Mouse (Mus musculus): ENCODE data around the gene Hoxa3. TPM values are rescaled to one million over a fixed set of nuclear protein-coding genes. Genes with fewer than 3 reads are reported as not detected.

Hoxa3 gene
- polyA plus RNA-seq, 1 experiment from 2014 or later = 13.9 TPM

DNA sequence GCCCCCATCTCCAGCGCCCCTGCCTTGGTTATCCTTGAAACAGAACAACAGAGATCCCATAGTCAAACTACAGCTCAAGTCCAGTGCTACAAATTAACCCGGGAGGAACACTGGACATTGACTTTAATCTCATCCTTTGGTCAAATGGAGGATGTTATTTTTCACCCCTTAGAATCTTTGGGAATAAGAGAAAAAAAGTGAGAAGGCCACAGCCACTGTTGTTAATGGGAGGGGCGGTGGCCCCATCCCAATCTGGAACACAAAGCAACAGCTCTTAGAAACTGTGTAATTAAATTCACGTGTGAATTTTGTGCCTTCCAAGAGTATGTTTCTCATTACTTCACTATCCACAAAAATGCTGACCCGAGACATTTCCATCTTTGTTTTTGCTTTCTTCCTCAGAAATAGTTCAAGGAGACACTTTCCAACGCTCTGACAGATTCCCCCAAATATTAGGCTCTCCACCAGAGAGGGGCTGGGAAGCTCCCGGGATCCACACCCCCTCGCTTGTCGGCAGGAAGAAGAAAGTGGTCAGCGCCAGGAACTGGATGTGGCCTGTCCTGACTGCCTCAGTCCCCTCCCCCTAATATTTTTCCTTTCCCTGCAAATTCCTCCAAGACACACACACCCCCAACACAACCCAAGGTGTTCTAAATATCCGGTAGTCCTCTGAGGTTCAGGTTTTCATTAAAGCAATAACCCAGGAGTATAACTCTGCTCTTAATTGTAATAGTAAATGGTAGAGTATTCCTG, 14.5 kb upstream of the Hoxa3 start:
- ATAC-seq (ENCODE audit: low read depth) = no peak
- peak overlapping the region; percentile 100 for H3K9ac ChIP-seq
- no peaks in the 10 kb centered on the region for H3K36me3 ChIP-seq
- 4% methylated on average over 11 of the region's 11 CpGs for WGBS
- H3K9me3 ChIP-seq = no peaks in the 10 kb centered on the region
- H3K27ac ChIP-seq (replicated peaks) = peak overlapping the region; percentile 100
- H3K27me3 ChIP-seq = 0 out of 2 replicates have a peak, but pooled peaks cover 2% of the 10 kb centered on the region
- H3K4me2 ChIP-seq = peak overlapping the region; percentile 97
- peak overlapping the region; percentile 96 for H3K4me3 ChIP-seq
- peaks cover 22% of the 10 kb centered on the region for H3K4me1 ChIP-seq (replicated peaks)

DNA sequence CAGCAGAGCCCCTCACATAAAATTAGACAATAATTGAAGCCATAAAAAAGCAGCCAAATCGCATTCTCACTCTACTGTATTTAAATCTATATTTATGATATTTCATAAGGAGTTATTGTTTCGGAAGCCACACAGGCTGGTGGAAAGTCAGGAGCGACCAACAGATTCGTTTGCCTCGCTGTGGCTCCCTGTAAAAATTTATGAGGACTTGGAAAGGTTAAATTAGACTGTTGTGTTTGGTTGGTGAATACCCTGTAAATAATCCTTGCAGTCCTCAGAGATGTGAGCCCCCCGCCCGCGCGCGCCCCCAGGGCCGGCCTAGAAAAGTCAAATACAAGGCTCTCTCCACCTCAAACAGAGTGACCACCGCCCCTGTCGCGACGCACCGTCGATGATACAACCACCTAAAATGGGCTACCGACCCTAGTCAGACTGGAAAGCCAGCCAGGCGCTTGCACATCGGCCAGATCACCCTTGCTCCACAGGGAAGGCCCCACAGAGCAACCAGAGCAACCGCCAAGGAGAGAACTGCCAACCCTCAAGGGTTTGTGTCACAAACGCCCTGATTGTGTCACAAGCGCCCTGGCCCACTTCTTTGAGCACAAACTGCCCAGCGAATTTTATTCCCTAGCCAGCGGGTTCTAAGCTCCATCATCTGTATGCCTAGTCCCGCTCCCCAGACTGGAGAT, 13.6 kb upstream of the Hoxa3 start:
- 4% methylated on average over 26 of the region's 26 CpGs for WGBS
- H3K4me1 ChIP-seq (replicated peaks) = peaks cover 30% of the 10 kb centered on the region
- H3K9ac ChIP-seq = peak overlapping the region; percentile 100
- peak overlapping the region; percentile 100 for H3K27ac ChIP-seq (replicated peaks)
- H3K27me3 ChIP-seq = no peaks in the 10 kb centered on the region
- peak overlapping the region; percentile 96 for H3K4me3 ChIP-seq
- no peaks in the 10 kb centered on the region for H3K36me3 ChIP-seq
- peak overlapping the region; percentile 97 for H3K4me2 ChIP-seq
- no peaks in the 10 kb centered on the region for H3K9me3 ChIP-seq
- peak; percentile 15; the same call in 1 of the 2 replicates for ATAC-seq (ENCODE audit: low read depth)

DNA sequence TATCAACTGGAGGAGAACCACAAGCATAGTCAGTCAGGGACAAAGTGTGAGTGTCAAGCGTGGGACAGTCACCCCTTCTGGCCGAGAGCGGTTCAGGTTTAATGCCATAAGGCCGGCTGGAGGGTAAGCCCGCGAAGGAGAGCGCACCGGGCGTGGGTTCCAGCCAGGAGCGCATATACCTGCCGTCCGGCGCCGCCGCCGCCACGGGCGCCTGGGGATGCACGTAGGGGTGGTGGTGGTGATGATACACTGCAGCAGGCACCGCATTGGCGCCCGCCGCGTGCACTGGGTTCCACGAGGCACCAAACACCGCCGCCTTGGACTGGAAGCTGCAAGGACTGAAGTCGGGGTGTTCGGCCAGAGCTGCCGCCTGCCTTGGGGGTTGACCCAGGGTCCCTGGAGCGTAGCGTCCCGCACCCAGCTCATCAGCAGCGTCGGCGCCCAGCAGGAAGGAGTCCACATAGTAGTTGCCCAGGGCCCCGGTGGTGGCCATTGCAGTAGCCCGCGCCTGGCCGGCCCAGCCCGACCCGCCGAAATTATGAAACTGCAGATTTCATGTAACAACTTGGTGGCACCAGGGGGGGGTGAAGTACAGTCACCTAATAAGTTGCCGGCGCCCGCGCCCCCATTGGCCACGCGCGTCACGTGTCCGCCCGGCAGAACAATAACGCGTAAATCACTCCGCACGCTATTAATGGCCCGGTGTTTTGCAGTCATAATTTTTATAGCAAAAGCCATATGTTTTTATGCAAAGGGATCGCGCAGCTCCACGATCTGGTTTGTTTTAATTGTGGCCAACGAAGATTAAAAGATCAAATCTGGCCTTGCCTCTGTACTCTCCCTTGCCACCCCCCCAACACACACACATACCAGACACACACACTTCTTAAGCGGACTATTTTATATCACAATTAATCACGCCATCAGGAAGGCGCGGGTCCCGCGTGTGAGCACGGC, 12.8 kb upstream of the Hoxa3 start:
- no peaks in the 10 kb centered on the region for H3K9me3 ChIP-seq
- ATAC-seq (ENCODE audit: low read depth) = peak; percentile 57
- H3K4me1 ChIP-seq (replicated peaks) = peaks cover 35% of the 10 kb centered on the region
- H3K9ac ChIP-seq = peak overlapping the region; percentile 100
- WGBS = under 1% methylated on average over 69 of the region's 69 CpGs
- peak overlapping the region; percentile 97 for H3K4me2 ChIP-seq
- H3K27ac ChIP-seq (replicated peaks) = peak overlapping the region; percentile 100
- no peaks in the 10 kb centered on the region for H3K36me3 ChIP-seq
- H3K4me3 ChIP-seq = peak overlapping the region; percentile 96
- H3K27me3 ChIP-seq = no peaks in the 10 kb centered on the region

DNA sequence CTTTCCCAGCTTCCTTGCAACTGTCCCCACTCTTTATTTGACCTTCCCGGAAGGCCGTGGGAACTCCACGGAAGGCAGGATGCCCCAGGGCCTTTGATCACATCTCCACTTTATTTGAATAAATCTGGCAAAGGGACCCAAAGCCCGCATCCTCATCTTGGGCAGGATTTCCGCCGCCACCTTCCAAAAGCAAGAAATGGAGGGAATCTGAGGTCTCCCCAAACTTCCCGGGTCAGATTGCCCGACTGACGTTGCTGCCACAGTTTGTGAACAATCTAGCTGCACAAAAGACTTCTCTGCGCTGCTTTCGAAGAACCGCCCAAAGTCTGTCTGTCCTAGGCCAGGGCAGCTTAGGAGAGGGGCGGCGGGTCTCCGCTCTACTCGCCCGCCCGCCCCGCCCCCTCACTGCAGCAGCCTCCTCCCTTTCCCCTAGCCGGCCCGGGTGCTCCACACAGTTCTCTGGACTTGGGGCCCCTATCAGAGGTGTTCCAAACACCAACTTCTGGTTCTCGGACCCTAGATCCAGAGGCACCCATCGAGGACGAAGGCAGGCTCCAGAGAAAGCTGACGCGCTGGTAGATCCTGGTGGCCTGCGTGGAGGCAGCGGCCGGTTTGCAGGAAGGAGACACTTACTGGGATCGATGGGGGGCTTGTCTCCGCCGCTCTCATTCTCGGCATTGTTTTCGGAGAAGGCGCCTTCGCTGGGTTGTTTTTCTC, 11.9 kb upstream of the Hoxa3 start:
- Histone ChIP-seq H3K27me3 (no peaks in the 10 kb centered on the region), H3K4me1 (replicated peaks) (peaks cover 42% of the 10 kb centered on the region), H3K9me3 (no peaks in the 10 kb centered on the region), H3K36me3 (no peaks in the 10 kb centered on the region), H3K27ac (replicated peaks) (peak overlapping the region; percentile 100), H3K9ac (peak overlapping the region; percentile 100), H3K4me2 (peak overlapping the region; percentile 97), H3K4me3 (peak overlapping the region; percentile 96)
- WGBS = under 1% methylated on average over 36 of the region's 36 CpGs
- ATAC-seq (ENCODE audit: low read depth) = no peak

DNA sequence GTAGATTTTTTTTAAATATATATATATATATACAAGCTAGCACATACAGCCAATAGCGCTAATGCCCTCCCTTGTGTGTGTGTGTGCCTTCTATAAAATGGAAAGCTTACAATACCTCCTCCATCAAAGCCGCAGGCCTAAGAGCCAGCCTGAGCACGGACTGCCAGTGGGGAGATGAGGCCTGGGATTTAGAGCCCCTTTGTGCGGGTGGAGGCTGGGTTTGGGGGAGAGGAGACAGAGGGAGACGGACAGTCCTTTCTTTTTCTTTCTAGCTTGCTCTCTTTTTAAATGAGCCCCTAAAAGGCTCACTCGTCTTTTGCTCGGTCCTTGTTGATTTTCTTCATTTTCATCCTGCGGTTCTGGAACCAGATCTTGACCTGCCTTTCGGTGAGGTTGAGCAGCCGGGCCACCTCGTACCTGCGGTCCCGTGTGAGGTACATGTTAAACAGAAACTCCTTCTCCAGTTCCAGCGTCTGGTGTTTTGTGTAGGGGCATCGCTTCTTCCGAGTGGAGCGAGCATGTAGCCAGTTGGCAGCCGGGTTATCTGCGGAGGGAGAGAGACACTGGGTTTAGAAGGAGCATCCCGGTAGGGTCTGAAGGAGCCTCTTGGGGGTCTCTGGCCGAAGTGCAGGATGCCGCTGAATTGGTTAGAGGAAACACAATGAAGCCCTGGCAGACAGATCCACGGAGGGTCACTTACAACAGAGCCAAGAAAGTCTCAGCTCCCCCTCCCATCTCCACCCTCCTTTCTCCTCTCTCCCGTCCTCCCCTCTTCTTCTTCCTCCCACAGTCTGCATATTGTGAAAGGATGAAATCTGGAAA, 11.0 kb upstream of the Hoxa3 start:
- H3K9ac ChIP-seq = peak overlapping the region; percentile 100
- no peaks in the 10 kb centered on the region for H3K27me3 ChIP-seq
- peaks cover 51% of the 10 kb centered on the region for H3K4me1 ChIP-seq (replicated peaks)
- peak overlapping the region; percentile 96 for H3K4me3 ChIP-seq
- no peak for ATAC-seq (ENCODE audit: low read depth)
- peak overlapping the region; percentile 97 for H3K4me2 ChIP-seq
- no peaks in the 10 kb centered on the region for H3K9me3 ChIP-seq
- H3K36me3 ChIP-seq = no peaks in the 10 kb centered on the region
- WGBS = 1% methylated on average over 24 of the region's 24 CpGs
- H3K27ac ChIP-seq (replicated peaks) = peak overlapping the region; percentile 100

DNA sequence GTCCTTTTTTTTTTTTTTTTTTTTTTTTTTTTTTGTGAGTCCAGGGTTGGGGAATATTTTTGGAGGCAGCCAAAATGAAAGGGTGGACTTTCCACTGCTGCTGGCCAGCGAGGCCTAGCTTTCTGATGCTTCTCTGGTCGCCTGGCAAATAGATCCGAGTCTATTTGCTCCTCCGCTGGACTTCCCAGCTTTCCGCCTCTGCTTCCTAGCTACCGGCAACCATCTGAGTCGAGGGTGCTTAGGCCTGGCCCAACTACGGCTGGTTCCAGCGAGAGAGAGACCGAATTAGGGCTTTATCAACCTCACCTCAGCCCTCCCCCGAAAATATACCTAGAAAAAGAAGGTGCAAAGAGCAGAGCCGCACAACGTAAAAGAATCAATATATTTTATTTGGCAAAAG, 9.6 kb upstream of the Hoxa3 start:
- Histone ChIP-seq H3K4me2 (peak overlapping the region; percentile 97), H3K27me3 (no peaks in the 10 kb centered on the region), H3K4me1 (replicated peaks) (peaks cover 57% of the 10 kb centered on the region), H3K4me3 (peak overlapping the region; percentile 96), H3K9me3 (no peaks in the 10 kb centered on the region), H3K36me3 (no peaks in the 10 kb centered on the region), H3K27ac (replicated peaks) (peak overlapping the region; percentile 100), H3K9ac (peak overlapping the region; percentile 100)
- WGBS = 7% methylated on average over 13 of the region's 13 CpGs
- ATAC-seq (ENCODE audit: low read depth) = no peak

DNA sequence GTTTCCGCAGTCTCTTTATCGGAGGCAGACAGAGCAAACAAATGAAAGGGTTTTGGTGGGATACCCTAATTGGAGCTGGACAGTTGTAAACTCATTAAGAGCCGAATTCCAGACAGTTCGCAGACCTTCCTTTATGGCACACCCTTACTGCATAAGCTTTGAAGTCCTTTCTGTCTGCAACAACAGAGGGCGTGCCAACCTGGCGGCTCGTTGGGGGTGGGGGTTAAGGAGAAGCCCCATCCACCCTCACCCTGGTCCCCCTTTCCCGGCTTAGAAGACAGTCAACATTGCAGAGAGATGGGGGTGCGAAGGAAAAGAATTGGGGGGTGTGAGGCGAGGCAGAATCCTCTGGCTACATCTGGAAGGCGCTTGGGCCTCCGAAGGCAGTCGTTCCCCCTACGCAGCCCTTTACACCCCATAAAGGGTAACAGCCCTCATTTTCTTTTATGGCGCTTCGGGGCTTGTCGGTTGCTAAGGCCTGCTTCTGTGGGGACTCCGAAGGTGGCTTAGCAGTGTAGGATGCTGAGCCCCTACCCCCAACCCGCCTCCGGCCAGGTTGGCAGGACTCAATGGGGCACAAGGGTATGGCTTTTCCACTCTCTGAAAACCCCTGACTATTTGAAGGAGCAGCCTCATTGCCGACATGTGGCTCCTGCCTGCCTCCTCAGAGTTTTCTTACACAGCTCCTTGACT, 9.0 kb upstream of the Hoxa3 start:
- H3K36me3 ChIP-seq = no peaks in the 10 kb centered on the region
- WGBS = 1% methylated on average over 21 of the region's 21 CpGs
- H3K9ac ChIP-seq = peak overlapping the region; percentile 100
- peak overlapping the region; percentile 96 for H3K4me3 ChIP-seq
- peaks cover 54% of the 10 kb centered on the region for H3K4me1 ChIP-seq (replicated peaks)
- no peaks in the 10 kb centered on the region for H3K9me3 ChIP-seq
- H3K27me3 ChIP-seq = no peaks in the 10 kb centered on the region
- peak overlapping the region; percentile 97 for H3K4me2 ChIP-seq
- peak; percentile 6 for ATAC-seq (ENCODE audit: low read depth)
- peak overlapping the region; percentile 100 for H3K27ac ChIP-seq (replicated peaks)

DNA sequence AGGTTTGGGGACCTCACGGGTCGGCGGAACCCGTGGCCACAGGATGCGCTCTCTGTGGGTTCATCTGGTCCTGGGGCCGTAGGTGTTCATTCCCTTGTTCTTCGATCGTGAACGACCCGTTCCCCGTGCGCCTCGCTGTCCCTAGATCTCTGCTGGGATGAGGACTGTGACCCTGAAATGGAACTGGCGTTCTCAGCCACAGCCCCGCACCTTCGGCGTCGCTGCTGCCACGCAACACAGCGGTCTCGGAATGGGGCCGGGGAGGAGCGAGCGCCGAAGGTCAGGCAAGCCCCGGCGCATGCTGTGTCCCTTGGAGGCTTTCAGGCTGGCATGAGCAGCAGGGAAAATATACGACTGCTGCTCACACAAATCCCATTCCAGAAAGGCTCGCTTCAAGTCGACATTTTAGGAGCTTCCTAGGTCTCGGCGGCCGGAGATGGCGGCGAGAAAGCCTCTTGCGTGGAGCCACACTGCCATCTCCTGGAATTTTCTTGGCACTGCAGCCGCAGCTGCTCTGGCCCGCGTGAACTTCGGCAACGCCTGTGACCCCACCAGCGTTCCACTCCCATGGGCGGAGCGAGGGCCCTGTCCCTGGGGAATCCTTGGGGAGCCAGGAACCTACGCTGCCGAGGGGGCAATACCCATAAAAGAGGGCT, 8.3 kb upstream of the Hoxa3 start, which contains the start of gene Hoxa7:
Gene Hoxa7, minus strand, starts transcription at position 518 of the 656 bp plus-strand sequence.
- Histone ChIP-seq H3K27ac (replicated peaks) (peak within 1 kb of the TSS; percentile 100), H3K27me3 (no peaks in the 10 kb centered on the region), H3K9me3 (no peaks in the 10 kb centered on the region), H3K9ac (peak within 1 kb of the TSS; percentile 100), H3K4me3 (peak within 1 kb of the TSS; percentile 96), H3K4me2 (peak within 1 kb of the TSS; percentile 97), H3K36me3 (no peaks in the 10 kb centered on the region), H3K4me1 (replicated peaks) (peaks cover 47% of the 10 kb centered on the region)
- peak; percentile 64 for ATAC-seq (ENCODE audit: low read depth)
- under 1% methylated on average over 46 of the region's 46 CpGs for WGBS

DNA sequence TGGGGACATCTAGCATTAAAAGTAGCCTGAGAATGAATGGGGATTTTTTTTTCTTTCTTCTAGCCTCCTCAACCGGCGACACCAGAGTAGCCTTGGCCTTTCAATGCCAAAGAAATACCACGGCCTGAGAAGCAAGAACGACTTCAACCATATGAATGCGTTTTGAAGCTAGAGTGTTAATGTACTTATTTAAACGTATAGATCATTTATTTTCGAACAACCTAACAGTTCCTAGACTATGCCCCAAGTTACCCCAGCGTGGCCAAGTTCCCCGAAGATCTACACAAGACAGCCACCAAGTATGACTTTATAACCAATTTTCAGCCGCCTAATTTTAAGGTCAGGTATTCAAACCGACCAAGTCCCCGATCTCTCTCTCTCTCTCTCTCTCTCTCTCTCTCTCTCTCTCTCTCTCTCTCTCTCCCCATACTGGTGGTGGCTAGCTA, 7.8 kb upstream of the Hoxa3 start:
- ATAC-seq (ENCODE audit: low read depth) = no peak
- Histone ChIP-seq H3K36me3 (no peaks in the 10 kb centered on the region), H3K4me3 (peak overlapping the region; percentile 96), H3K4me1 (replicated peaks) (peaks cover 51% of the 10 kb centered on the region), H3K9ac (peak overlapping the region; percentile 100), H3K9me3 (no peaks in the 10 kb centered on the region), H3K27me3 (no peaks in the 10 kb centered on the region), H3K27ac (replicated peaks) (peak overlapping the region; percentile 100), H3K4me2 (peak overlapping the region; percentile 97)
- WGBS = 4% methylated on average over 12 of the region's 12 CpGs
